Mouse (Mus musculus) left cerebral cortex, postnatal 4 days (tissue): ENCODE measurements at regions not wholly inside any gene's neighbourhood (a gene's known extent, or its start where the extent isn't known, plus 50 kb on each side); places are given as distances from the start of the nearest gene placed in this dataset.

Experiments
- DNase-seq: peaks from one replicate; pipeline ENCODE4 v3.0.0-alpha.2; 2022
- intact Hi-C: fragments of 180-260 bp; cut with DNase I; formaldehyde crosslinking; loops from one replicate; pipeline ENCODE4 v1.15.1; 2025

- intact Hi-C loops: no loop called here
- no peak for DNase-seq
Observed at GRCm38 (mm10) chr15:25305801-25306200, 107.8 kb downstream of the Basp1 start.

GRCm38 (mm10) chr15:25303379-25303778 lies 110.2 kb downstream of the Basp1 start:
- intact Hi-C loops: no loop called here
- no peak for DNase-seq

GRCm38 (mm10) chr15:25302671-25303294 lies 110.8 kb downstream of the Basp1 start:
- DNase-seq: peak; percentile 61
- intact Hi-C loops: no loop called here

DNA sequence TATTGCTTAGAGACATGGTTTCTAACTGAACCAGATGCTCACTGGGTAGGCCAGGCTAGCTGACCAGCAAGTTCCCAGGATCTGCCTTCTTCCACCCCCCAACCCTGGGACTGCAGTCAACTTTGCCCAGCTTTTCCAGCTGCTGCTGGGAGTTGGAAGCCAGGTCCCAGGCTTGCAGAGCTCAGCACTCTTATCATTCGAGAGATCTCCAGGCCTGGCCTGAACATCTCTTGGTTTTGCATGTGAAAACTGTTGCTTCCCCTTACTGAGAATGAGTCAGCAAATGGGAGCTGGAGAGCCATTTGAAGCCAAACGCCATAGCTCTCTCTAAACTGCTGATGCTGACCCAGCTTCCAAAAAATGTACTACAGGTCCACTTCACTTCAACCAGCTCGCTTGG lies 111.8 kb downstream of the Basp1 start:
- no peak for DNase-seq
- intact Hi-C loops: no loop called here

GRCm38 (mm10) chr15:25297278-25297677 lies 116.3 kb downstream of the Basp1 start:
- intact Hi-C loops: loop anchor here (10.0 kb wide), 1 partner anchor 118 kb away; the partner anchor contains the start of gene Basp1
- peak; percentile 24 for DNase-seq

GRCm38 (mm10) chr15:25296714-25297113 lies 116.8 kb downstream of the Basp1 start:
- no peak for DNase-seq
- intact Hi-C loops: loop anchor here (10.0 kb wide), 1 partner anchor 118 kb away; the partner anchor contains the start of gene Basp1

DNA sequence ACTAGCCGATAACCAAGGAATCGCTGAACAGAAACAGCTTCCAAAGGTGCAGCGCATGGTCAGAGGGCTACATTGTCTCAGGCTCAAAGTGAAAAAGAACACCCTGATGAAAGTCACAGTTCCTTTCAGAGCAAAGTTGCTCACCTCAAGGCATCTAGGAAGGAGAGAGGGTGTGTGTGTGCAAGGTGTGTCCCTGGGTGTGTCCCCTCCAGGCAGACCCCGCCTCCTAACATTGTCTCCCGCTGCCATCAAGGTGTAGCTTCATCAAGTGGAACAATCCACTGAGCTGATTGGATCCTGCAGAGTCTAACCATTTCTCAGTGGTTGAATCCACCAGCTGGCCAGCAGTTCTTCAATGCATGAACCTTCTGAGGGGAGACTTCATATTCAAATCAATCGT lies 117.8 kb downstream of the Basp1 start:
- DNase-seq: no peak
- intact Hi-C loops: loop anchor here (10.0 kb wide), 1 partner anchor 119 kb away; the partner anchor contains the start of gene Basp1

DNA sequence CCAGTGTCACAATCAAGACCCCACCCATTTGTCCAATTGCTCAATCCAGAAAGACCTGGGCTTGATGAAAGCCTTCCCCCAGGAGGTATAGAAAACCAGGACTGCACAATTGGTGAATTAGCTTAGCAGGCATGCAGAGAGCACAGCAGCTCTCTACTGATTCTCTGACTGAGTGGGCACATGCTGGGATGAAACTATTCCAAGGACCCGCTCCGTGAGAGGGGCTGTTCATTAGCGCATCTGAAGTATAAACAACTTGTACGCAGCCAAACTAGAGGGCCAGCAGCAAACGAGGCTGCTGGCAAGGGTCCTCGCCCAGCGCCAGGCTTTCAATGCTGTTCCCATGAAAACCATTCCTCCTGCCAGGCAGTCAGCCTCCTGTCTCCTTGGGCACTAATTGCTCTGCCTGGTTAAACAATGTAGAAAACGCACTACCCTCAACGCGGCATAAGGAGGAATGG lies 122.3 kb downstream of the Basp1 start:
- DNase-seq: peak; percentile 87
- intact Hi-C loops: loop anchor here (10.0 kb wide), 1 partner anchor 124 kb away; the partner anchor contains the start of gene Basp1

DNA sequence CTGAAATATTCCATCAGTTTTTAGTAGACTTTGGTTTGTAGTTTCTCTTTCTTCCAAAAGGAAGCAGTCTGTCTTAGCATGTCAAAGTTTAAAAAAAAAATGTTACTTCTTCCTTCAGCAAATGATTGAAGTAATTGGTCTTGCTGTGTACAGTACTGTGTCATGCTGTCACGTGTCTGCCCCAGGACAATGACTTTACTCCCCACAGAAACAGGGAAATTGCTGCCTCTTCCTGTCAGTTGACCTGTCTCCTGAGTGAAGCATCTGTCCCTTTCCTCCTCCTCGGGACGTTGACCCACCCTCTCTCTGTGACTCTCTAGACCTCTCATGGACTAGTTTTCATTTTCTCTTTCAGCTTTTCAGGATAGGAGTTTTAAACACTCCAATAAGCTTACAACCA lies 125.7 kb downstream of the Basp1 start:
- no peak for DNase-seq
- intact Hi-C loops: no loop called here

DNA sequence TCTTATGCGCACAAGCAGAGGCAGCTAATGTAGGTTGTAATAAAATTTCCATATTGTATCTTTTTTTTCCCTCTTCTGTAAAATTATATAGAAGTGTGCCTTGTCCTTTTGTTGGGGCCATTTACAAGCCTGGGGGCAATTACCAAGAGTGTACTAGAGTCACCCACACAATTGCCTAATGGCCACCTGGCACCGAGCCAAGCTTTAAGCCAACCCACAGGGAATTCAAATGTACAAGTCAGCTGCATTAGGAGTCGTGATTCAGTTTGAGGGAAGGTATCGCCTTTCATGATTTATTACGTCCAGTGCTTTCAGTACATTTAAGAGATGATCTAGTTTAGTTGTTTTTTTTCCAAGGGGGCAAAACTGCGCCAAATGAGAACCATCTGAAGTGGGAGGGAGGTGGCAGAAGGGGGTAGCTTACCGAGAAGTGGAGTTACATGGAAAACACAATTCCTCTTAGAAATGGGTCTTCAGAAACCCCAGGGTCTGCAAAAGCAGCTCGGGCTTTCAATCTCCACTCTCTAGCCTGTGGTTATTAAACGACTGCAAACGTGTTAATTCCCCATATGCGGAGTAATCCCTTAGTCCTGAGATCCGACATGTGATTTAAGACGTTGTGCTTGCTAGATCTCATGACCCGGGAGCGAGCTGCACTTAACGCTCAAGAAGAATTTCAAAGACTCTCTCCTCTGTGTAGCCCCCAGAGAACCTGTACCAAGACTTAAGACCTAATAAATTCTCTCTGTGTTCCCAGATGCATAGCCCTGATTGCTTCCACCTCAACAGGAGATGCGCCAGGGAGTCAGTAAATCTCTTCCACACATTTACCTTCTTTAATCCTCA lies 129.0 kb downstream of the Basp1 start:
- intact Hi-C loops: no loop called here

GRCm38 (mm10) chr15:25283713-25284112 lies 129.9 kb downstream of the Basp1 start:
- intact Hi-C loops: no loop called here
- peak; percentile 15 for DNase-seq

More for the DNA sequence above, 129.0 kb downstream of the Basp1 start:
- peak; percentile 55 for DNase-seq

GRCm38 (mm10) chr15:25282346-25282745 lies 131.2 kb downstream of the Basp1 start:
- intact Hi-C loops: no loop called here
- DNase-seq: no peak

GRCm38 (mm10) chr15:25281942-25282341 lies 131.6 kb downstream of the Basp1 start:
- intact Hi-C loops: no loop called here
- no peak for DNase-seq

- peak; percentile 21 for DNase-seq
- intact Hi-C loops: no loop called here
Observed at GRCm38 (mm10) chr15:25278317-25279156, 135.0 kb downstream of the Basp1 start.

DNA sequence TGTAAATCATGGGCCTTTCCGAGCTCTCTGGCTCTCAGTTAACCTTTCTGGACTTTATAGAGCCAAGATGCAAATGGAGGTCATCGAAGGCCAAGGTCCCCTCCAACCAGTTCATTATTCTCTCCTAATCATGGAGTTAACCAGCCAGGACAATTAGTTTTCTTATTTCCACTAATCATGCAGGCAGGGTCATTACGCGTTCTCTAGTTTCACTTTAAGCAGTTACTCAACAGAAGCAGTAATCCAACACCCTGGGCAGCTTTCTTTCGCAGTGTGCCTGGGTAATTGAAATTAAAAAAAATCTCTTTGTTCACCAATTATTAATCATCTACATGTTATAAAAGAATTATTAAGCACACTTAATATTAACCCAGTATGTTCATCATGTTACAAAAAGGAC lies 137.3 kb downstream of the Basp1 start:
- intact Hi-C loops: no loop called here
- no peak for DNase-seq

DNA sequence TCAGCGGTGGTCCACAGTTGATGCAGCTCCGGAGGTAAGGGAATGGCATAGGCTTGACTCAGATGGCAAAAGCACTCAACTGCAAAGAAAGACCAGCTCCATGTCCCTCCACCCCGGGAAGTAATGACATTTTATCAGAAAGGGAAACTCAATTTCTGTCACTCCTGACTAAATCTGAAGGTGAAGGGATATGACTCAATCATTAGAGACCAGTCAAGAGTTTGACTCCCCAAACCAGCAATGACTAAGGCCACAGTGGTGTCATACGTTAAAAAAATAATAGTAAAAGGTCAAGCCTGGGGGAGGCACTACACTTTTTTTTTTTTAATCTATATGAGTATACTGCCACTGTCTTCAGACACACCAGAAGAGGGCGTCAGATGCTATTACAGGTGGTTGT lies 141.7 kb downstream of the Basp1 start:
- DNase-seq: no peak

GRCm38 (mm10) chr15:25270349-25270748 lies 143.2 kb downstream of the Basp1 start:
- intact Hi-C loops: no loop called here
- no peak for DNase-seq

More for the DNA sequence above, 141.7 kb downstream of the Basp1 start:
- intact Hi-C loops: no loop called here

GRCm38 (mm10) chr15:25269345-25269996 lies 144.1 kb downstream of the Basp1 start:
- no peak for DNase-seq
- intact Hi-C loops: no loop called here

DNA sequence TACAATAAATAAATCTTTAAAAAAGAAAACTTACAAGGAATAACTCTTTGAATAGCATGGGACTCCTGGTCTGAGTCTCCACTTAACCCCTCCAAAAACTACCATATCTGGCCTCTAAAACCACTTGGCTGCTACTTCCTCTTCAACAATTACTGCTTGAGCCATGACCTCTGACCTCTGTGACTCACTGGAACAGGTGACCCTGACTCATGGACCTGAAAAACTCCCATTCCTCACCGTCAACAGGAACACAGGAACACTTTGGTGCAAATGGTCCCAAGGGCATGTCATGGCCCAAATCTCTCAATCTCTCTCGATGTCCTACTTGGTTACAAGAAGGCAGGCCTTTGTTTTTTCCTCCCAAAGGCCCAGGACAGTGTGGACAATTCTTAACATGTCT lies 145.1 kb downstream of the Basp1 start:
- intact Hi-C loops: no loop called here
- DNase-seq: no peak

- no peak for DNase-seq
- intact Hi-C loops: no loop called here
Observed at GRCm38 (mm10) chr15:25267509-25267908, 146.1 kb downstream of the Basp1 start.
